Comparison of ENCODE assay signal across 13 mouse cellular contexts in genomic region chr10:69335611-69336010, GRCm38 (mm10). TPM values are rescaled to one million over a fixed set of nuclear protein-coding genes. Genes with fewer than 3 reads are reported as not detected.
A peak's percentile ranks its signal among the peaks of the same experiment; 100 is the strongest.
DNase-seq lines count a peak whose midpoint lies in the region; ATAC-seq and TF ChIP-seq lines count a peak whose summit lies in the region.
"Had no signal": no experiment of that assay in that cellular context is flagged by ENCODE, and none has a peak within 500 bp of the region (broad histone marks: within the 10 kb centered on the region; RNA-seq: fewer than 3 reads in every experiment).

No protein-coding gene starts in this region.

- DNase-seq in forebrain, embryonic 14.5 days (ENCODE audit: low spot score) = no peak
- no peak for DNase-seq in lung, adult 2 months
- DNase-seq in hindbrain, postnatal 0 days (ENCODE audit: low spot score) = no peak
- DNase-seq in cerebellum, adult 11-12 months = no peak
- DNase-seq in adrenal gland, postnatal 14 days = no peak
- DNase-seq: adrenal gland, postnatal 10 days; heart, adult 2 months; heart, postnatal 36 days; kidney, postnatal 25 days had no signal

- H3K4me1 ChIP-seq in forebrain, embryonic 13.5 days = peaks cover 12% of the 10 kb centered on the region; the same call in 1 of the 2 replicates
- no peaks in the 10 kb centered on the region for H3K4me1 ChIP-seq in forebrain, embryonic 14.5 days (ENCODE audit: control insufficient read depth, insufficient read depth, low read length)
- peaks cover 18% of the 10 kb centered on the region for H3K4me1 ChIP-seq in lung, embryonic 15.5 days
- no peaks in the 10 kb centered on the region for H3K4me1 ChIP-seq in lung, adult 2 months (ENCODE audit: control insufficient read depth, insufficient read depth, low read length)
- 0 out of 2 replicates have a peak, but pooled peaks cover 3% of the 10 kb centered on the region for H3K4me1 ChIP-seq in hindbrain, postnatal 0 days (ENCODE audit: insufficient read depth, low read length)
- no peaks in the 10 kb centered on the region for H3K4me1 ChIP-seq in stomach, embryonic 14.5 days (ENCODE audit: control insufficient read depth, insufficient read depth, low read length)

- H3K9ac ChIP-seq in forebrain, embryonic 13.5 days = no peak overlapping the region
- no peak overlapping the region for H3K9ac ChIP-seq in forebrain, embryonic 14.5 days (ENCODE audit: low read length)
- no peak overlapping the region for H3K9ac ChIP-seq in lung, embryonic 15.5 days
- H3K9ac ChIP-seq in hindbrain, postnatal 0 days (replicated peaks; ENCODE audit: low read length) = no peak overlapping the region
- H3K9ac ChIP-seq in stomach, embryonic 14.5 days (replicated peaks; ENCODE audit: low read depth, low read length) = no peak overlapping the region

- no peak for TF ChIP-seq CTCF in lung, adult 2 months (IDR thresholded peaks at IDR 0.05; ENCODE audit: insufficient read depth, low read length)
- no peak for TF ChIP-seq CTCF in hindbrain, postnatal 0 days (IDR thresholded peaks at IDR 0.05; ENCODE audit: low read depth)

- H3K4me2 ChIP-seq in forebrain, embryonic 13.5 days = no peak overlapping the region
- H3K4me2 ChIP-seq in forebrain, embryonic 14.5 days (ENCODE audit: low read length) = no peak overlapping the region
- H3K4me2 ChIP-seq in lung, embryonic 15.5 days = no peak overlapping the region
- no peak overlapping the region for H3K4me2 ChIP-seq in hindbrain, postnatal 0 days (ENCODE audit: low read depth, low read length)
- H3K4me2 ChIP-seq in stomach, embryonic 14.5 days (replicated peaks; ENCODE audit: low read depth, low read length) = no peak overlapping the region

- H3K27me3 ChIP-seq in forebrain, embryonic 13.5 days = no peaks in the 10 kb centered on the region
- H3K27me3 ChIP-seq in forebrain, embryonic 14.5 days (replicated peaks; ENCODE audit: control insufficient read depth, insufficient read depth, low read length) = no peaks in the 10 kb centered on the region
- H3K27me3 ChIP-seq in lung, embryonic 15.5 days = no peaks in the 10 kb centered on the region
- no peaks in the 10 kb centered on the region for H3K27me3 ChIP-seq in hindbrain, postnatal 0 days (ENCODE audit: insufficient read depth, low read length)
- no peaks in the 10 kb centered on the region for H3K27me3 ChIP-seq in stomach, embryonic 14.5 days (ENCODE audit: control insufficient read depth, insufficient read depth, low read length)

- peaks cover 44% of the 10 kb centered on the region for H3K36me3 ChIP-seq in forebrain, embryonic 13.5 days (ENCODE audit: poor library complexity, severe bottlenecking)
- H3K36me3 ChIP-seq in forebrain, embryonic 14.5 days (ENCODE audit: control insufficient read depth, insufficient read depth, low read length) = peaks cover 43% of the 10 kb centered on the region
- peaks cover 59% of the 10 kb centered on the region for H3K36me3 ChIP-seq in lung, embryonic 15.5 days
- H3K36me3 ChIP-seq in hindbrain, postnatal 0 days (ENCODE audit: insufficient read depth, low read length) = no peaks in the 10 kb centered on the region; the same call in 1 of the 2 replicates
- peaks cover 52% of the 10 kb centered on the region for H3K36me3 ChIP-seq in stomach, embryonic 14.5 days (ENCODE audit: control insufficient read depth, insufficient read depth, low read length)

- no peaks in the 10 kb centered on the region for H3K9me3 ChIP-seq in forebrain, embryonic 13.5 days (replicated peaks)
- H3K9me3 ChIP-seq in forebrain, embryonic 14.5 days (replicated peaks; ENCODE audit: control insufficient read depth, low read length) = no peaks in the 10 kb centered on the region
- no peaks in the 10 kb centered on the region for H3K9me3 ChIP-seq in lung, embryonic 15.5 days
- no peaks in the 10 kb centered on the region for H3K9me3 ChIP-seq in hindbrain, postnatal 0 days (ENCODE audit: low read length)
- no peaks in the 10 kb centered on the region for H3K9me3 ChIP-seq in stomach, embryonic 14.5 days (ENCODE audit: control insufficient read depth, low read depth, low read length)

- 82% methylated on average over 4 of the region's 4 CpGs for WGBS in forebrain, embryonic 13.5 days
- WGBS in forebrain, embryonic 14.5 days = 74% methylated on average over 4 of the region's 4 CpGs
- 67% methylated on average over 4 of the region's 4 CpGs for WGBS in lung, embryonic 15.5 days
- WGBS in lung, adult 2 months = 79% methylated on average over 4 of the region's 4 CpGs
- 77% methylated on average over 4 of the region's 4 CpGs for WGBS in hindbrain, postnatal 0 days
- WGBS in stomach, embryonic 14.5 days = 72% methylated on average over 4 of the region's 4 CpGs

- TF ChIP-seq POLR2A in lung, adult 2 months (IDR thresholded peaks at IDR 0.05; ENCODE audit: borderline replicate concordance, extremely low read depth, low read depth, low read length) = no peak

- H3K4me3 ChIP-seq in forebrain, embryonic 13.5 days = no peak overlapping the region
- H3K4me3 ChIP-seq in forebrain, embryonic 14.5 days (ENCODE audit: low read depth, low read length) = no peak overlapping the region
- H3K4me3 ChIP-seq in lung, embryonic 15.5 days = no peak overlapping the region
- no peak overlapping the region for H3K4me3 ChIP-seq in lung, adult 2 months (replicated peaks; ENCODE audit: extremely low read depth, low read depth, low read length)
- H3K4me3 ChIP-seq in hindbrain, postnatal 0 days (ENCODE audit: low read length) = no peak overlapping the region
- H3K4me3 ChIP-seq in stomach, embryonic 14.5 days (ENCODE audit: low read depth, low read length) = no peak overlapping the region
- H3K4me3 ChIP-seq: heart, adult 2 months had no signal

- H3K27ac ChIP-seq in forebrain, embryonic 13.5 days = peak overlapping the region; percentile 17; the same call in 1 of the 2 replicates
- H3K27ac ChIP-seq in forebrain, embryonic 14.5 days (ENCODE audit: low read depth, low read length) = no peak overlapping the region
- peak overlapping the region; percentile 85 for H3K27ac ChIP-seq in lung, embryonic 15.5 days
- peak overlapping the region; percentile 56; the same call in 1 of the 2 replicates for H3K27ac ChIP-seq in hindbrain, postnatal 0 days
- peak overlapping the region; percentile 39 for H3K27ac ChIP-seq in stomach, embryonic 14.5 days (ENCODE audit: low read length)
- H3K27ac ChIP-seq: heart, adult 2 months; macrophage had no signal

- peak; percentile 19; the same call in 1 of the 2 replicates for ATAC-seq in forebrain, embryonic 13.5 days
- ATAC-seq in forebrain, embryonic 14.5 days = no peak
- no peak for ATAC-seq in lung, embryonic 15.5 days (ENCODE audit: borderline replicate concordance, extremely low read depth, low FRiP score, low TSS enrichment)
- ATAC-seq in hindbrain, postnatal 0 days = 0 out of 2 replicates have a peak, but pooled peaks have one; percentile 24
- no peak for ATAC-seq in stomach, embryonic 14.5 days (ENCODE audit: insufficient number of reproducible peaks, insufficient read depth, low FRiP score, low read depth)

RNA-seq across cellular contexts. Expression of gene Cdk1, which starts 17.1 kb away (rescaled TPM):
- polyA plus RNA-seq in forebrain, embryonic 13.5 days (2015; fragmentation: Nextera tagmentation; extraction: Ambion mirVana) = 365 and 378 TPM in 2 replicates
- 209 and 304 TPM in 2 replicates for polyA plus RNA-seq in forebrain, embryonic 14.5 days (2014; fragmentation: Nextera tagmentation; extraction: Ambion mirVana)
- polyA plus RNA-seq in lung, embryonic 15.5 days (2015; fragmentation: Nextera tagmentation; extraction: Ambion mirVana) = 634 and 641 TPM in 2 replicates
- 2.9 and 5.8 TPM in 2 replicates for polyA plus RNA-seq in lung, adult 2 months (2012; rRNA removed)
- total RNA-seq in hindbrain, postnatal 0 days (2014; rRNA removed) = 28.1 and 44.3 TPM in 2 replicates
- 59.6 and 74.2 TPM in 2 replicates for polyA plus RNA-seq in hindbrain, postnatal 0 days (2015; fragmentation: Nextera tagmentation; extraction: Ambion mirVana)
- 454 and 467 TPM in 2 replicates for polyA plus RNA-seq in stomach, embryonic 14.5 days (2014; fragmentation: Nextera tagmentation; extraction: Ambion mirVana)
- total RNA-seq in adrenal gland, postnatal 14 days (2021) = 38.0 and 51.0 TPM in 2 replicates

Comparison
In these comparisons a context has a peak if more than half of its experiments do, and no peak if none do; other contexts are left out.
1. ATAC-seq: peak in forebrain, embryonic 13.5 days (single experiment) and hindbrain, postnatal 0 days (single experiment); none in forebrain, embryonic 14.5 days (single experiment), lung, embryonic 15.5 days (single experiment) and stomach, embryonic 14.5 days (single experiment).